Mouse (Mus musculus): ENCODE measurements around the gene Cavin1.

Gene Cavin1

GRCm38 (mm10) chr11:100957244-100957643 is 13.4 kb downstream of the Cavin1 start:
- peak; percentile 74 for DNase-seq (ENCODE audit: low spot score)

- DNase-seq (ENCODE audit: low spot score): no peak
These were observed 21.1 kb downstream of the Cavin1 start for GRCm38 (mm10) chr11:100949540-100949939.

GRCm38 (mm10) chr11:100948317-100948716 is 22.4 kb downstream of the Cavin1 start:
- DNase-seq (ENCODE audit: low spot score): no peak

- no peak for DNase-seq (ENCODE audit: low spot score)
These were observed 23.1 kb downstream of the Cavin1 start for GRCm38 (mm10) chr11:100947548-100947947.

GRCm38 (mm10) chr11:100946862-100947261 is 23.8 kb downstream of the Cavin1 start:
- no peak for DNase-seq (ENCODE audit: low spot score)

- no peak for DNase-seq (ENCODE audit: low spot score)
These were observed 28.3 kb downstream of the Cavin1 start for GRCm38 (mm10) chr11:100942388-100942787.

GRCm38 (mm10) chr11:100939512-100940151 is 31.1 kb downstream of the Cavin1 start, which contains the start of gene Stat3:
Gene Stat3, minus strand, starts transcription at chr11:100939540.
- DNase-seq (ENCODE audit: low spot score): peak; percentile 99

- no peak for DNase-seq (ENCODE audit: low spot score)
These were observed 31.8 kb downstream of the Cavin1 start for GRCm38 (mm10) chr11:100938711-100939511.

- DNase-seq (ENCODE audit: low spot score): no peak
These were observed 32.6 kb downstream of the Cavin1 start for GRCm38 (mm10) chr11:100938112-100938511.

GRCm38 (mm10) chr11:100937295-100937694 is 33.4 kb downstream of the Cavin1 start:
- DNase-seq (ENCODE audit: low spot score): no peak

- no peak for DNase-seq (ENCODE audit: low spot score)
These were observed 35.0 kb downstream of the Cavin1 start for GRCm38 (mm10) chr11:100935373-100936355.

GRCm38 (mm10) chr11:100931254-100931921 is 39.3 kb downstream of the Cavin1 start:
- DNase-seq (ENCODE audit: low spot score): no peak

GRCm38 (mm10) chr11:100930611-100931010 is 40.1 kb downstream of the Cavin1 start:
- no peak for DNase-seq (ENCODE audit: low spot score)

- no peak for DNase-seq (ENCODE audit: low spot score)
These were observed 43.3 kb downstream of the Cavin1 start for GRCm38 (mm10) chr11:100927386-100927785.

GRCm38 (mm10) chr11:100924386-100924919 is 46.2 kb downstream of the Cavin1 start:
- DNase-seq (ENCODE audit: low spot score): no peak

- DNase-seq (ENCODE audit: low spot score): no peak
These were observed 49.6 kb downstream of the Cavin1 start for GRCm38 (mm10) chr11:100920887-100921624.

- no peak for DNase-seq (ENCODE audit: low spot score)
These were observed 52.7 kb downstream of the Cavin1 start for GRCm38 (mm10) chr11:100918007-100918406.

GRCm38 (mm10) chr11:100916432-100916971 is 54.2 kb downstream of the Cavin1 start:
- DNase-seq (ENCODE audit: low spot score): no peak

- DNase-seq (ENCODE audit: low spot score): no peak
These were observed 55.6 kb downstream of the Cavin1 start for GRCm38 (mm10) chr11:100915063-100915462.

- no peak for DNase-seq (ENCODE audit: low spot score)
These were observed 56.3 kb downstream of the Cavin1 start for GRCm38 (mm10) chr11:100914415-100914814.
